Mouse (Mus musculus): ENCODE results near the gene Hs1bp3. TPM values are rescaled to one million over a fixed set of nuclear protein-coding genes. Genes with fewer than 3 reads are reported as not detected.

Hs1bp3 gene
- total RNA-seq, 2 experiments from 2014 or later: 9.4 to 10.1 TPM

- no peak for DNase-seq (ENCODE audit: extremely low spot score in 1 of 2, low spot score in 2 of 2)
- intact Hi-C loops (cut with DNase I): loop anchor here (5.0 to 10.0 kb wide), 2 partner anchors 123 to 696 kb away; partner anchors contain the start of gene Ttc32
Measured at GRCm38 (mm10) chr12:8329236-8329635, 16.0 kb downstream of the Hs1bp3 start.

DNA sequence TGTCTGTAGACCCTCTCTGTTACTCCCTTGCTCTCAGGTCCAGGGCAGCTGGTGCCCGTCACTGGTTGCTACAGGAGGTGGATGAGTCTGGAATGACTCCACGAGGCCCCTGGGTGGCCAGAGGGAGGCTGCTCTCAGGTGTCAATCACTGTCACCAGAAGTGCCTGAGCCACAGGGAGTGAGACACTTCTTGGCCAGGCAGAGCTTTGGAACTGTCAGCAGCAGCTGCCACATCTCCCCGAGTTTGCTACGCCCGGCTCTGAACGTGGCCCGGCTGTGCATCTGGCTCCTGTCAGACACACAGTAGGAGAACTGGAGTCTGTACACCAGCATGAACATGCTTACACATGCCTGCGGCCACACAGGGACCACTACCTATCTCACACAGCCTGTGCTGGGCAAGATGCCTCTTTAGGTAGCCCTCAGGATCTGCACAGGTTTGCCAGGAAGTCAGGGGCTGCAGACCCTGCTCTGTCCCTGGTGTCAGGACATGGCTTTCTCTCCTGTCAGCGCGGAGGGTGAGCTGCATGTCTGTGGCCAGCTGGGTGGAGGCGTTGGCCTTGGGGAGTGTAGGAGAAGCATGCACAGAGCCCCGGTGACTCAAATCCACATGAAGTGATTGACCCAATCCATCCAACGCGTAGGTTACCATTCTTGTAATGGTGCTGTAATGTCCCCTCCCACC lies 18.4 kb downstream of the Hs1bp3 start:
- DNase-seq (ENCODE audit: extremely low spot score in 1 of 2, low spot score in 2 of 2): peak in 1 of 2 experiments; percentile 15
- intact Hi-C loops (cut with DNase I): no loop called here

DNA sequence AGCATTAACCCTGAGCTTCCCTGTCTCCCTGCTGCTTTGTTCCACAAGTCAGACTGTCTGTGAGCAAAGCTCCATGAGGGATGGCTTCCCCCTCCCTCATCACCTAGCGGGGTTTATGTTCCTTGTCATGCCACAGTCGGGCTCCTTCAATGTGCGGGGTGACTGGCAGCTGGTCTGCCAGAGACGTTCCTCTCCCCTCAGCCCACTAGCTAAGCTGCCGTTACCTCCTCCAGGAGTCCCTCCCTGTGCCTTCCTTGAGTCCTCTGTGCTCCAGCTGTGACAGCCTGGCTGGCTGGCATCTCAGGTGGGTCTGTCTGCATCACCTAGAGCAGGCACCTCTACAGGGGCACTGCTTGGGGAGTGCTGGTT lies 18.9 kb downstream of the Hs1bp3 start:
- intact Hi-C loops (cut with DNase I): no loop called here
- no peak for DNase-seq (ENCODE audit: extremely low spot score in 1 of 2, low spot score in 2 of 2)

DNA sequence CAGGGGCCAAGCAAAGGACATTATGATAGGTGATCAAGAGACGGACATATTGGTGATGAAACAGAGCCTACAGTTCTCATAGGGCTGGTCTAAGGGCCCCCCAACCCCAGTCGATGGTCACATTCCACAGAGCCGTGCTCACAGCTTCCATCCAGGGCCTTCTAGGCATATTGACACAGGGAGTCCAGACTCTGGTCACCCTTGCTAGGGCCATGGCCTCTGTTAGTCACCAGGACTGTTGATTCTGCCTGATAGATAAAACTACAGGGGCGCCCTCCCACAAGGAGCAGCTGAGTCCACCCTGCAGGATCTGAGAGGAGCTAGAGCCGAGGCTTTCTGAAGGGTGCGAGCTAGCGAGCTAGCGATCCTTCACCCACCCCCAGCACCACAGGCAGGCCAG lies 20.4 kb downstream of the Hs1bp3 start:
- no peak for DNase-seq (ENCODE audit: extremely low spot score in 1 of 2, low spot score in 2 of 2)
- intact Hi-C loops (cut with DNase I): no loop called here

GRCm38 (mm10) chr12:8334261-8334660 lies 21.0 kb downstream of the Hs1bp3 start:
- DNase-seq (ENCODE audit: extremely low spot score in 1 of 2, low spot score in 2 of 2): no peak
- intact Hi-C loops (cut with DNase I): no loop called here

GRCm38 (mm10) chr12:8335503-8335902 lies 22.3 kb downstream of the Hs1bp3 start:
- no peak for DNase-seq (ENCODE audit: extremely low spot score in 1 of 2, low spot score in 2 of 2)
- intact Hi-C loops (cut with DNase I): no loop called here

DNA sequence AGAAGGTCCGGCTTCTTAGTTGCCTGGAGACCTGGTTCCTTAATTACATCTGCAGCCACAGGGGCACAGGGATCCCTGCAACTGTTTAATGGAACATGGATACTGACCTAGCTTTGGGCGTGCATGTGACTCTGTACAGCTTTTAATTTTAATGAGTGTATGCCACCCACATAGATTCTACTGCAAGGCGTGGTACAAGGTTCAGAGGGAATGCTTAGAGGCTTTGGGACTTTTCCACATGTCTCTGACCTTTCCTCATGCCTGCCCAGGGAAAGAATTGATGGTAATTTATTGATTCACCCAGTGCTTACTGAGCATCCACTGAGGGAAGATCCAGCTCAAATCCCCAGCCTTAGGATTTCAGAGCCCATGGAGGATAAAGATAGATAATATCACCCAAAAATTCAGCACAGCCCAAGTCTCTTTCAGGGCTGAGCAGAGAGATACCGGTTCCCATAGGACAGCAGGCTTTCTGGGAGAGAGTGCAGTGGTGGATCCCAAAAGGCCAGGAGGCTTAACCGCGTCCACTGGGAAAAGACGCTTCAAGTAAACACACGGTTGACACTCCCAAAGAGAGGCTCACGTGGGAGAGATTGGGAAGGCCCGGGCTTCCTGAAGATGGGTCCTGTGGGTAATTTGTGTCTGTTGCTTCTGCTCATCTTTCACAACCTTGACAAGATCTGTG lies 23.5 kb downstream of the Hs1bp3 start:
- intact Hi-C loops (cut with DNase I): no loop called here
- DNase-seq (ENCODE audit: extremely low spot score in 1 of 2, low spot score in 2 of 2): peak in 1 of 2 experiments; percentile 10

DNA sequence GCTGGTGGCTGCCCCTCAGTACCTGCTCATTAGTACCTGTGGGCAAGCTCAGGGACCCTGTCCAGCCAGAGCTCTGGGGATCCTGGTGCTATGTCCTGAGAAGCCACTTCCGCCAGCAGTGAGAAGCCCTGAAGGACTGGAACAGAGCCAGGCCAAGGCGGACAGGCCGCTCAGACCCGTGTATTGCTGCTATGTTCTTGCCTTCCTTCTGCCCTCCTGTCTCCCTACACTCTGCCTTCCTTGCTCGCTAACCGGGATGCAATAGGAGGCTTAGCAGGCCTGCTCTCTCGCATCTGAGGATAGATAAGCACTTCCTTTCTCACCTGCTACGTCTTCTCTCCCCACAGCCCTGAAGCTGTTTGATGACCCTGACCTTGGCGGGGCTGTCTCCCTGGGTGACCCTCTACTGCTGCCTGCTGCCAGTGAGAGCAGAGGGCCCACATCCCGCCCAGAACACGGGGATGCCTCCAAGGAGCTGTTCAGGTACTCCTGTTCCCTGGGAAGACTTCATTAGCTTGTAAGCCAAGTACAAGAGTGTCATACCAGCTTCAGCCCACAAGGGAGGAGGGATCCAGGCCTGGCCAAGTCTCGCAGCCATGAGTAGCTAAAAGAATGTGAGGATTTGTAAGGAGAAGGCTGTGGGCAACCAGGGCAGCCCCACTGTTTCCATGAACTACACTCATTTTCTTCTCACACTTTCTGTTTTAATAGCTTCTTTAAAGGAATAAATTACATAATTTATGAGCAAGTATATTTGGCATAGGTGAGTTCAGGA lies 24.2 kb downstream of the Hs1bp3 start:
- intact Hi-C loops (cut with DNase I): no loop called here
- DNase-seq (ENCODE audit: extremely low spot score in 1 of 2, low spot score in 2 of 2): peak in 1 of 2 experiments; percentile 48

- intact Hi-C loops (cut with DNase I): no loop called here
- DNase-seq (ENCODE audit: extremely low spot score in 1 of 2, low spot score in 2 of 2): no peak
Measured at GRCm38 (mm10) chr12:8338491-8338890, 25.3 kb downstream of the Hs1bp3 start.

- DNase-seq (ENCODE audit: extremely low spot score in 1 of 2, low spot score in 2 of 2): no peak
- intact Hi-C loops (cut with DNase I): no loop called here
Measured at GRCm38 (mm10) chr12:8338918-8339317, 25.7 kb downstream of the Hs1bp3 start.

GRCm38 (mm10) chr12:8339591-8340319 lies 26.5 kb downstream of the Hs1bp3 start:
- intact Hi-C loops (cut with DNase I): no loop called here
- DNase-seq (ENCODE audit: extremely low spot score in 1 of 2, low spot score in 2 of 2): no peak

DNA sequence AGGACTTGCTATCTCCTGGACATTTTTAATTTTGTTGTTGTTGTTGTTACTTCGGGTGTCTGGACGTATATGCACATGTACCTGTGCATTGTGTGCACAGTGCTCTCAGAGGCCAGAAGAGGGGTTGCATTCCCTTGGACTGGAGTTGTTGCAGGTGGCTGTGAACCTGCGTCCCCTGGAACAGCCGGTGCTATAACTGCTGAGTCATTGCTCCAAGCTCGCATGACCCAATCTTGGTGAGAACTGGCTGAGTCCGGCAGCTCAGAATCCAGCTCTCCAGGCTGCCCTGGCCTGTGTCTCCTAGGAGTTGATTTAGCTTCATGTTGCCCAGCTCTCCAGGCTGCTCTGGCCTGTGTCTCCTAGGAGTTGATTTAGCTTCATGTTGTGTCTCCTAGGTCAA lies 27.8 kb downstream of the Hs1bp3 start:
- intact Hi-C loops (cut with DNase I): no loop called here
- DNase-seq (ENCODE audit: extremely low spot score in 1 of 2, low spot score in 2 of 2): no peak

DNA sequence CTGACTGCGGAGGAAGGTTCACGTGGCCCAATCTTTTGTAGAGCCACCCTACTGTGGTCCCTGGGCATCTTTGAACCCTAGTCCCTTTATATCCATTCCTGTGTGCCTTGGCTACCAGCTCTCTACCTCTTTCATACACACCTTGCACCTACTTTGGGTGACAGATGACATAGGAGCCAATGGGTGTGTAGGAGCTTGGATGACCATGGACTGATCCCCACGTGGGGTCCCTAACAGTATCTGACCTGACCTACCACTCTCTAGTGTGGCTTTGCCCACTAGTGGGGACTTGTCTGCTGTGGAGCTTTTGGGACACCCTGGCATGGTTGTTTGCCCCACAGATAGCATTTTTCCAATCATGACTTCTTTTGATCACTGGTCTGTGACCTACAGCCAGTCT lies 30.1 kb downstream of the Hs1bp3 start:
- no peak for DNase-seq (ENCODE audit: extremely low spot score in 1 of 2, low spot score in 2 of 2)
- intact Hi-C loops (cut with DNase I): no loop called here

DNA sequence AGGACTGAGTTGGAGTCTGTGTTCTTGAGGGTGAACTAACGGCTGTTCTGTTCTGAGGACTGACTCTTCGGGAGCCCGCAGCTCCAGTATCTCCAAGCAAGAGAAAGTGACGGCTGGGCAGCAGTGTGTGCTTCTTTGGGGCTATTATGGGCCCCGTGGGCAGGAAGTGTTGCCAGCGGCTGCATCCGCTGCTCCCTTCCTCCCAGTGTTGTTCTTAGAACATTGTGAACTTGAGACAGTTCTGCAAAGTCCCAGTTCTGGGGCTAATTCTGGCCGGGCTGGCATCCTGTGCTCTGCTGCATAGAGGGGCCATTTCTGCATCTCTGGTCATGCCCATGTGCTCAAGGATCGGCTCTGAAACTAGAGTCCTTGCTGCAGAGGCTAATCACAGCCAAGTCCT lies 31.7 kb downstream of the Hs1bp3 start:
- intact Hi-C loops (cut with DNase I): no loop called here
- DNase-seq (ENCODE audit: extremely low spot score in 1 of 2, low spot score in 2 of 2): peak; percentile 72 to 84

GRCm38 (mm10) chr12:8345539-8345938 lies 32.3 kb downstream of the Hs1bp3 start:
- intact Hi-C loops (cut with DNase I): no loop called here
- no peak for DNase-seq (ENCODE audit: extremely low spot score in 1 of 2, low spot score in 2 of 2)

GRCm38 (mm10) chr12:8347746-8348462 lies 34.7 kb downstream of the Hs1bp3 start:
- intact Hi-C loops (cut with DNase I): no loop called here
- no peak for DNase-seq (ENCODE audit: extremely low spot score in 1 of 2, low spot score in 2 of 2)

DNA sequence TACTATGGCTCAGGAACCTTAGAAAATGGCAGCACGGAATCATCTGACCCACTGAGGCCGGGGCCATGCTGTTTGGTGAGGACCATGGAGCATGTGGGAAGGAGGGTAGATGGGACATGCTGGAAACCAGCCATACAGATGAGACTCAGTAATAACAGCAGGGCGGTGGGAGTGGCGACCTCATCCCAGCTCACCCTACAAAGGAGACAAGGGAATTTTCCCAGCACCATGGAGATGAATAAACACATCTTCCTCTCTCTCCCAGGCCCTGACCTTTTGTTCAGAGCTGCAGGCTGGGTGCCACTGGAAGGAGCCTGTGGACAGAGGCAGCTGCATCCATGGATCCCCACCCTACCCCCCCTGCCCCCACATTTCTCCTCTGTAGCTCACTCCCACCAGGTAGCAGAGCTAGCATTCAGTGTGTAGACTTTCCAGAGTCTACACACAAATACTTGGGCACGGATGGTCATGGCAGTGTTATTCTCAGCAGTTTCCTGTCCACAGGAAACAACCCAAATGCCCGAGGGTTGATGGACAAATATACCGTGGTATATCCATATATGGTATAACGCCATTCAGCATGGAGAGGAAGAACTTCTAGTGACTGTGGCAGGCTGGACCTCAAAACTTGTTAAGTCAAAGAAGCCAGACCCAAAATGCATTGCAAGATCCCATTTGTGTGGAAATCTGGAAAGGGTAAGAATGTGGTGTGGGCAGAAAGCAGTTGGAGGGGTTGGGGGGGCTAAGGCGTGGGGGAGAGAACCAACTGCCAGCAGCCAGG lies 35.7 kb downstream of the Hs1bp3 start:
- intact Hi-C loops (cut with DNase I): no loop called here
- peak in 1 of 2 experiments; percentile 60 for DNase-seq (ENCODE audit: extremely low spot score in 1 of 2, low spot score in 2 of 2)
